ENCODE assay signal across 14 mouse cellular contexts in the genomic region with DNA sequence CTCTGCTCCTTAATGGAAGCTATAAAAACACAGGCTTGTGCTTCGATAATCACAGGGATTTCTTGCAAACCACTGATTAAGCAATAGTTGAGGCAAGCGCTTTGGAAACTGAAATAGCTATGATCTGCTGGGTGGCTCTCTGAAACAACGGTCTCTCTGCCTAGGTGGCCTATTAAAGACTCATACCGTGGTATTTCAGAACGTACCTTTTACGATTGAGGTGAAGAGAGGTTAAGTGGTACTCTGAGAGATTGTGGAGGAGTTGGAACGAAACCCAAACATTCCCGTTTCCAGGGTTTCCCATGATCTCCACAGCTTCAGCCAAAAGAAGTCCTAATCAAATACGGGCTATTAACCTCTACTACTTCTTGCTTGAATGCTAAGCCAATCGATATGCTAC.
"Had no signal": no experiment of that assay in that cellular context is flagged by ENCODE, and none has a peak within 500 bp of the region (broad histone marks: within the 10 kb centered on the region; RNA-seq: fewer than 3 reads in every experiment).

No protein-coding gene starts in this region.

- H3K4me2 ChIP-seq: liver, embryonic 12.5 days; liver, embryonic 15.5 days; lung, embryonic 15.5 days; midbrain, embryonic 11.5 days had no signal

- H3K27me3 ChIP-seq: liver, embryonic 12.5 days; liver, embryonic 15.5 days; lung, embryonic 15.5 days had no signal

- ATAC-seq: hindbrain, postnatal 0 days; liver, embryonic 12.5 days had no signal

- H3K4me1 ChIP-seq: liver, embryonic 12.5 days; liver, embryonic 15.5 days; lung, embryonic 15.5 days had no signal

- H3K4me3 ChIP-seq: layer of hippocampus, adult 2 months; liver, embryonic 12.5 days; liver, embryonic 15.5 days; lung, embryonic 15.5 days had no signal

- H3K36me3 ChIP-seq: liver, embryonic 12.5 days; liver, embryonic 15.5 days; lung, embryonic 15.5 days had no signal

- H3K27ac ChIP-seq: hindbrain, postnatal 0 days; layer of hippocampus, adult 2 months; liver, embryonic 12.5 days; liver, embryonic 15.5 days; lung, embryonic 15.5 days had no signal

- DNase-seq: kidney, adult 11 months; kidney, adult 9 months; kidney, postnatal 14 days; layer of hippocampus, adult 9-11 months; liver; midbrain, embryonic 14.5 days; thymus, adult 18-20 months; thymus, postnatal 36 days had no signal

- H3K9ac ChIP-seq: liver, embryonic 12.5 days; liver, embryonic 15.5 days; lung, embryonic 15.5 days had no signal

- H3K9me3 ChIP-seq: liver, embryonic 12.5 days; liver, embryonic 15.5 days; lung, embryonic 15.5 days had no signal
